Mouse (Mus musculus): ENCODE measurements at regions not wholly inside any gene's neighbourhood (a gene's known extent, or its start where the extent isn't known, plus 50 kb on each side); places are given as distances from the start of the nearest gene placed in this dataset.
A peak's percentile ranks its signal among the peaks of the same experiment; 100 is the strongest.

DNA sequence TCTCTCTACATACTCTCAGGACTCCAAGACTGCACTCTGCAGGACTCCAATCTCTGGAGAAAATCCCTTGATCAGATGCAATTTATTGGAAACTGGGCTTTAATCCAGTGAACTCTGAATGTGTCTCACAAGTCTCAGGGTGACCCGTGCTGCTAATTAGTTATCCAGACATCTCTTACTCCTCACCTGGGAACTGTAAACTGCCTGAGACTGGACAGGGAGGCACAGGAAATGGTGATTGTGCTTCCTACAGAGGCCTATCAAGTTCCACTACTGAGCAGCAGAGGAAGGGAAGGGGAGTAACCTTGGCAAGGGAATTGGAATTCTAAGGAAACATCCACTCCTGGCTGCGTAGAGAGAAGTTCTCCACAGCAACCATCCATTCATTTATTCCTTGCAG, 228.0 kb upstream of the Sgcd start:
- no peak for DNase-seq
- TF ChIP-seq POLR2A (IDR thresholded peaks at IDR 0.05; ENCODE audit: borderline replicate concordance, extremely low read depth, low read depth, low read length): no peak
- TF ChIP-seq CTCF (IDR thresholded peaks at IDR 0.05; ENCODE audit: insufficient read depth, low read length): no peak
- 39% methylated on average over 2 of the region's 2 CpGs for WGBS
- H3K4me3 ChIP-seq (replicated peaks; ENCODE audit: extremely low read depth, low read depth, low read length): no peak overlapping the region
- no peaks in the 10 kb centered on the region for H3K4me1 ChIP-seq (ENCODE audit: control insufficient read depth, insufficient read depth, low read length)

DNA sequence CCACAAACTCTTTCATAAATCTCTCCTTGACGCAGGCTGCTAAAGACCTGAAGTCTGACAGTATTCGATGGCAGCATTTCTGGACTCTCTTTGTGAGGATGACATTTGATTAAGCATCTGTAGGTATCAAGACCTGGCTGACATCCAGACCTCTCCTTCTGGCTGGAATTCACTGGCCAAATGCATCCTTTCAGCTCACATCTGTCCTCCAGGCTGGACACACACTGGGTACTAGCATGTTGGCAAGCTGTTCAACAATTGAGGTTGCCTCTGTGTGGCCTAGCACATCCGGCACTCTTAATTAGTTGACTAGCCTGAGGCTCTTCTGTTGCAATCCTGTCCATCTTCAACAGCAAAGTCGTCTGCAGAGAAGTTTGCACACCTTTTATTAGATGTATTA, 197.8 kb upstream of the Sgcd start:
- TF ChIP-seq CTCF (IDR thresholded peaks at IDR 0.05; ENCODE audit: insufficient read depth, low read length): no peak
- no peak for TF ChIP-seq POLR2A (IDR thresholded peaks at IDR 0.05; ENCODE audit: borderline replicate concordance, extremely low read depth, low read depth, low read length)
- 77% methylated on average over 4 of the region's 4 CpGs for WGBS
- Histone ChIP-seq H3K4me1 (ENCODE audit: control insufficient read depth, insufficient read depth, low read length) (no peaks in the 10 kb centered on the region), H3K4me3 (replicated peaks; ENCODE audit: extremely low read depth, low read depth, low read length) (no peak overlapping the region)
- no peak for DNase-seq

DNA sequence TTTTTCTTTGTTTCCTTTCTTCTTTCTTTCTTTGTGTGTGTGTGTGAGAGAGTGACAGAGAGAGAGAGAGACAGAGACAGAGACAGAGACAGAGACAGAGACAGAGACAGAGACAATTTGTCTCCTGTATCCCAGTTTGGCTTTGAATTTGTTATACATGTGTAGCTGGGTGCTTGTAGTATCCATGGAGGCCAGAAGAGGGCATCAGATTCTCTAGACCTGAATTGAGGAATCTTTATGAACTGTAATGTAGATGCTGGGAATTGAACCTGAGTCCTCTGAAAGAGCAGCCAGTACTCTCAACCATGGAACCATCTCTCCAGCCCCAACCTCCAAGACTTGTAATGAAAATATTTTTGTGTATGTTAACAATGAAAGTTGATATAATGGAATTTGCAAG, 190.2 kb upstream of the Sgcd start:
- Histone ChIP-seq H3K4me1 (ENCODE audit: control insufficient read depth, insufficient read depth, low read length) (no peaks in the 10 kb centered on the region), H3K4me3 (replicated peaks; ENCODE audit: extremely low read depth, low read depth, low read length) (no peak overlapping the region)
- TF ChIP-seq CTCF (IDR thresholded peaks at IDR 0.05; ENCODE audit: insufficient read depth, low read length) (0 out of 2 replicates have a peak, but pooled peaks have one; percentile 2), POLR2A (IDR thresholded peaks at IDR 0.05; ENCODE audit: borderline replicate concordance, extremely low read depth, low read depth, low read length) (no peak)
- DNase-seq: no peak

DNA sequence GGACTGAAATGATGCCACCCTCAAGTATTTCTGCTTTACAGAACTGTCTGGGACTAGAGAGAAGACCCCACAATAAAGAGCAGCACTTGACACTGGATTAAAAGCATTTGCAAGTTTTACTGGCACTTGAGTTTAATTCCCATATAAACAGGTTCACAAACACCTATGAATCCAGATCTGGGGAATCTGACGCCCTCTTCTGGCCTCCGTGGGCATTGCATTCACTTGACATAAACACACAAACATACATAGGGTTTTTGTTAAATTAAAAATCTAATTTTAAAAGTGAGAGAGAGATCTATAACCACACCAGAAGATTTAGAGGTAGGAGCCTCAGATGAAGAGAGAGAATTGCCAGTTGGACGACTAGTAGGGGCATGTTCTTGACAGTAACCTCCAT, 189.4 kb upstream of the Sgcd start:
- 41% methylated on average over 3 of the region's 3 CpGs for WGBS
- Histone ChIP-seq H3K4me3 (replicated peaks; ENCODE audit: extremely low read depth, low read depth, low read length) (no peak overlapping the region), H3K4me1 (ENCODE audit: control insufficient read depth, insufficient read depth, low read length) (no peaks in the 10 kb centered on the region)
- TF ChIP-seq POLR2A (IDR thresholded peaks at IDR 0.05; ENCODE audit: borderline replicate concordance, extremely low read depth, low read depth, low read length) (no peak), CTCF (IDR thresholded peaks at IDR 0.05; ENCODE audit: insufficient read depth, low read length) (no peak)
- DNase-seq: no peak

DNA sequence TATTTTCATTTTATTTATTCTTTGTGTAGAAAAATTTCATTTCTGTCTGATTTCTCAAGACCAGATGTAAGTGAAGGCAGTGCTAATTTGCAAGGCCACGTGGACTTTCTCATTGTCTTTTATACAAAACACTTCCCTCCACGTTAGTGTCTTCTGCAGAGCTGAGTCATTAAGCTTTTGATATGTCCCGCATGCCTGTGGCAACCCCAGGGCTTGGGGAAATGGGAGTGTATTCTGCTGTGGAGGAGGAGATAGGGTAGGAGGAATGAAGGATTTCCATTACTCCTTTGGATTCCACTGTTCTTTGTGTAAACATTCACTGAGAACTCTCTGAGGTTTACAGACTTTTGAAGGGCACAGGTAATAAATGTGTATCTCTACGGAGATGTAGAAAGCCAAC, 187.7 kb upstream of the Sgcd start:
- TF ChIP-seq POLR2A (IDR thresholded peaks at IDR 0.05; ENCODE audit: borderline replicate concordance, extremely low read depth, low read depth, low read length) (no peak), CTCF (IDR thresholded peaks at IDR 0.05; ENCODE audit: insufficient read depth, low read length) (no peak)
- Histone ChIP-seq H3K4me1 (ENCODE audit: control insufficient read depth, insufficient read depth, low read length) (no peaks in the 10 kb centered on the region), H3K4me3 (replicated peaks; ENCODE audit: extremely low read depth, low read depth, low read length) (no peak overlapping the region)
- no peak for DNase-seq
- WGBS: 44% methylated on average over 4 of the region's 4 CpGs

DNA sequence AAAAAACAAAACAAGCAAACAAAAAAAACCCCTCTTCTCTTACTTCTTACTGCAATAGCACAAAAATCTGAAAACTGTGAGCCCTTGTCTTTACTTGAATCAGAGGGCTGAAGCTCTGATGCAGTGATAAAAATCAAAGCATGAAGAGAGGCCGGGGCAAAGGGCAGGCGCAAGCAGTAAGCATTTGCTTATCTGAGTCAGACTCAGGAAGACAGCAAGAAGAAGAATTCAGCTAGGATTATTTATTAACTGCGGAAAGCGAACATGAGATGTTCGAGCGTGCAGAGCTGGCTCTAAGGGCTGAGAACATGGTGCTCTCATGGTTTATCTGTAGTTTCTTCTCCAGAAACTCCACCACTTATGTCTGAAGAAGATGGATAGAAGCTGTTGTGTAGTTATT, 163.4 kb upstream of the Sgcd start:
- 31% methylated on average over 6 of the region's 6 CpGs for WGBS
- DNase-seq: no peak
- no peaks in the 10 kb centered on the region for H3K4me1 ChIP-seq (ENCODE audit: control insufficient read depth, insufficient read depth, low read length)
- TF ChIP-seq CTCF (IDR thresholded peaks at IDR 0.05; ENCODE audit: insufficient read depth, low read length): no peak
- TF ChIP-seq POLR2A (IDR thresholded peaks at IDR 0.05; ENCODE audit: borderline replicate concordance, extremely low read depth, low read depth, low read length): no peak
- no peak overlapping the region for H3K4me3 ChIP-seq (replicated peaks; ENCODE audit: extremely low read depth, low read depth, low read length)

DNA sequence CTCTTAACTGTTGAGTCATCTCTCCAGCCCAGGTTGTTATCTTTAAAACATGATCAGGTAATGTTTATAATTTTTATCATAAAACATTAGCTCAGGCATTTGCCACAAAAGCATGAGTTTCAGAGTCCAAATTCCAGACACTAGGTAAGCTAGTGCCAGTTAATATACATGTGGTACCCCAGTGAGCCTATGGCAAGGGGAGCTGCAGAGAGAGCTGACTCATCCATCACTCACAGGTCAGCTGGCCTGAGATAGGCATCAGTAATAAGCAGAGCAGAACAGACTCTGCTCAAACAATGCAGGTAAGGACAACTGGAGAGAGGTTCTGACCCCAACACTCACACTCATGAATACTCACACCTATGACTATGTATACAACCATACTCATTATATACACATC, 144.6 kb upstream of the Sgcd start:
- TF ChIP-seq CTCF (IDR thresholded peaks at IDR 0.05; ENCODE audit: insufficient read depth, low read length): no peak
- no peak for TF ChIP-seq POLR2A (IDR thresholded peaks at IDR 0.05; ENCODE audit: borderline replicate concordance, extremely low read depth, low read depth, low read length)
- Histone ChIP-seq H3K4me3 (replicated peaks; ENCODE audit: extremely low read depth, low read depth, low read length) (no peak overlapping the region), H3K4me1 (ENCODE audit: control insufficient read depth, insufficient read depth, low read length) (no peaks in the 10 kb centered on the region)
- no peak for DNase-seq

DNA sequence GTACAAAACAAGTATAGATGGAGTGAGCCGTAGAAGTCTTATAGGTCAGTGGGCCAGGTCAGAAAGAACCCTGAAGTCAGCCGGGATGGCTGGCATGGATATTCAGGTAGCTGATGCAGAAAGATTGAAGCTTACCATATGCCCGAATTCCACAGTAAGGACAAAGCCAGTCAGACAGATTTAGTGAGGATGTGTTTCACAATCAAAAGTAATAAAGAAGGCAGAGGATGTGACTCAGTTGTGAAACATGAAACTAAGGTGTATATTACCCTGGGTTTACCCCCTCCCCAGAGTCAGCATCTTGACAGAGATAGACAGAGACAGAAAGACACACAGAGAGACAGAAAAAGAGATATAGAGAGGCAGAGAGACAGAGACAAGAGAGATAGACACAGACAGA, 109.3 kb upstream of the Sgcd start:
- 81% methylated on average over 3 of the region's 3 CpGs for WGBS
- TF ChIP-seq CTCF (IDR thresholded peaks at IDR 0.05; ENCODE audit: insufficient read depth, low read length) (no peak), POLR2A (IDR thresholded peaks at IDR 0.05; ENCODE audit: borderline replicate concordance, extremely low read depth, low read depth, low read length) (no peak)
- H3K4me3 ChIP-seq (replicated peaks; ENCODE audit: extremely low read depth, low read depth, low read length): no peak overlapping the region
- H3K4me1 ChIP-seq (ENCODE audit: control insufficient read depth, insufficient read depth, low read length): no peaks in the 10 kb centered on the region
- DNase-seq: no peak

DNA sequence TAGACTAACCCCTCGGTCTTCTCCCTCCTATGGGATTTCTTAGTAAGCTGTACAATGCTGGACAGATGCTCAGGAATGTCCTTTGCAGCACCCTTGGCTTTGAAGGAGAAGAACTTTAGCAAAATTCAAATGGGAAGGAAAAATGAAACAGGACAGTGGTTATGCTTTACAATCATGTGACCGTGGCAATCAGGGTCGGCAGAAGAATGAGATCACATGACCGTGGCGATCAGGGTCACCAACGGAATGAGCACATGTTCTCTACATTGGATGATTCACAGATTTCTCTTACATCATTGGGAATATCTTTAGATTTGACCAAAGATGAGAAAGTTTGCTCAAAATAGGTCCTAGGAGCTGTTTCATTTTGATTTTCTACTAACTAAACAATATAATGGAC, 108.7 kb upstream of the Sgcd start:
- TF ChIP-seq CTCF (IDR thresholded peaks at IDR 0.05; ENCODE audit: insufficient read depth, low read length) (no peak), POLR2A (IDR thresholded peaks at IDR 0.05; ENCODE audit: borderline replicate concordance, extremely low read depth, low read depth, low read length) (no peak)
- Histone ChIP-seq H3K4me3 (replicated peaks; ENCODE audit: extremely low read depth, low read depth, low read length) (no peak overlapping the region), H3K4me1 (ENCODE audit: control insufficient read depth, insufficient read depth, low read length) (no peaks in the 10 kb centered on the region)
- DNase-seq: no peak
- WGBS: 89% methylated on average over 6 of the region's 6 CpGs

DNA sequence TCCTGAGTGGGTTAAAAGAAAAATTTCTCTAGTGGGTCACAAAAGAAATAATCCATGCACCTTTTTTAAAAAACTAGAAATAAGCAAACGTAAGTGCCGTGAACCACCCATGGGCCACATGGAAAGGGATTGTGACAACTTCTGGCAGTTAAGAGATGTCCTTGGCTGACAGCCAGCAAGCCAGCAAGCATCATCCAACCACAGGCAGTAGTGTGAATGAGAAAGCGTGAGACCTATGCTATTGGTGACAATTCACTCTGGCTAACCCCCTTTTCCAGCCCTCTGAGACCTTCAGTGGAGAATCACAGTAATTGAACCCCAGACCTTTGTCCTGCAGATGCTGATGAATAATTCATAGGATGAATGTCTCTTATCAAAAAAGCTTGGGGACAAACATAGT, 78.3 kb upstream of the Sgcd start:
- no peak for TF ChIP-seq CTCF (IDR thresholded peaks at IDR 0.05; ENCODE audit: insufficient read depth, low read length)
- no peak for TF ChIP-seq POLR2A (IDR thresholded peaks at IDR 0.05; ENCODE audit: borderline replicate concordance, extremely low read depth, low read depth, low read length)

DNA sequence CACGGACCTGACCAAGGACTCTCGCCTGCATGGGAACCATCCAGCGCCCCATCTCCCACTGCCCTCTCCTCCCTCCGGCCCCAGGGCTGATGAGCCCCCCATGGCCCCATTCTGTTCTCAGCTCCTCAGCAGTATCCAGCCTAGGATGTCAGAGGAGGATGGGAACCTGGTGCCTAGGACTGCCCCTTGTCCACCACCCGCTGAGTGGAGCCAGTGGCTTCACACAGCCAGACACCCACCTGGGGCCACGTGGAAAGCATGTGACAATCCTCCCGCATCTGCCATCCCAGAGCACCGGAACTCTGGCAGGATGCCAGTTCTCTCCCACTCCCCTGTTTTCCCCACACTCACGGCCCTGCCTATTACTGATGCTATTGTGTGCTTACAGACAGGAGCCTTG, 75.0 kb upstream of the Sgcd start:
- 74% methylated on average over 9 of the region's 9 CpGs for WGBS
- TF ChIP-seq POLR2A (IDR thresholded peaks at IDR 0.05; ENCODE audit: borderline replicate concordance, extremely low read depth, low read depth, low read length): no peak
- TF ChIP-seq CTCF (IDR thresholded peaks at IDR 0.05; ENCODE audit: insufficient read depth, low read length): no peak
- Histone ChIP-seq H3K4me1 (ENCODE audit: control insufficient read depth, insufficient read depth, low read length) (no peaks in the 10 kb centered on the region), H3K4me3 (replicated peaks; ENCODE audit: extremely low read depth, low read depth, low read length) (no peak overlapping the region)
- no peak for DNase-seq

More for the DNA sequence above, 78.3 kb upstream of the Sgcd start:
- WGBS: 36% methylated on average over 3 of the region's 3 CpGs
- no peak for DNase-seq
- H3K4me3 ChIP-seq (replicated peaks; ENCODE audit: extremely low read depth, low read depth, low read length): no peak overlapping the region
- no peaks in the 10 kb centered on the region for H3K4me1 ChIP-seq (ENCODE audit: control insufficient read depth, insufficient read depth, low read length)
